Mouse (Mus musculus): ENCODE measurements around the gene Nkapl. TPM values are rescaled to one million over a fixed set of nuclear protein-coding genes. Genes with fewer than 3 reads are reported as not detected.

Gene Nkapl
- 0.34 and 0.45 TPM in 2 replicates for polyA plus RNA-seq (2012; rRNA removed)

DNA sequence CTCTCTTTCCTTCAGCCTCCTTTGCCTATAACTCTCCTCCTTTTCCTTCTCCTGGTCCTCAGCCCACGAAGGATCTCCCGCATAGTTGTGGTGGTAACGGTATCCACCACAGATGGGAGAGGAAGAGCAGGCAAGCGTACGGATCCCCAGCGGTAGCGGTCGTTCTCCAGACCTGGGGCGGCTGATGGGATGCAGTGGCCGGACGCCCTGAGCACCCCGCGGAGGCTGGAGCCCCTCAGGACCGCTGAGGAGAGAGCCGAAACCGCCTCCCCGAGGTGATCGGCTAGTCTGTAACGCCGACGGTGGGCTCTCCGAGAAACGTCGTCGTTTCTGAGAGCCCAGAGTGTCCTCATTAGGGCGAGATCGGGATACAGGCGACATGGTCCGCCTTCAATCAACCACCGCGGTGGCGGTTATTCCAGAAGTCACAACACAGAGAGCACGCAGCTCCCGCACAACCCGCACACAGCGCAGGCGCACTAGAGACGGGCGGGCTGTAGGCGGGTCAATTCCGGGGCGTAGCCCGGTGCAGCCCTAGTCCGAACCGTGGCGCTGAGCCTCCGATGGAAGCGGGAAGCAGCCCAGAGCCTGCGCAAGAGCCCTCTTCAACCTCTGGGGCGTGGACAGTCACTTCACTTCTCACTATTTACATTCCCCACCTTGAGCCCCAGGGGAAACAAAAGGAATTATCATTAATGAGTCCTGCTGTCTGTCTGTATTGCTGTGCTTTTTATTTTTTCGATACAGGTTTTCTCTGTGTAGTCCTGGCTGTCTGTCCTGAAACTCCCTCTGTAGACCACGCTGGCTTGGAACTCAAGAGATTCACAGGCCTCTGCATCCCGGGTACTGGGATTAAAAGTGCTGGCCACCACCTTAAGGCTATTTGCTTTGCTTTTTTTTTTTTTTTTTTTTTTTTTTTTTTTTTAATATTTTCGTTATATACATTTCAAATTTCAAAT is at the start of gene Nkapl:
TSS of gene Nkapl (minus strand) at position 449 of the 959 bp plus-strand sequence.

DNA sequence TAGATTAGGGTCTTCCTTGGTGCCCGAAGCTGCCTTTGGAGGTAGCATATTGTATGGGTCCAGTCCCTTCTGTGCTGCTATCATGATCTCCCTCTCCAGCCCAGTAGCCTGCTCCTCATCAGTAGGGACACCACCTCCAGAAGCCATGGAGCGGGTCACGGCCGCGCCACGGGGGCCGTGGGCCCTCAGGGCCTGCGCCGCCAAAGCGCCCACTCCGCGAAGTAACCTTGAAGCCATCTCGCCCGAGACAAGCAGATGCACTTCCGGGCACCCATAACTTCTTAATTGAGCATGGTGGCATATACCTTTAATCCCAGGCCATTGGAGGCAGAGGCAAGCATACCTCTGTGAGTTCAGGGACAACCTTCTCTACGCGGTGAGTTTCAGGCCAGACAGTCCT is 32.9 kb upstream of the Nkapl start, which contains the start of gene Gm11273:
TSS of gene Gm11273 (minus strand) at position 237 of the 400 bp plus-strand sequence.

DNA sequence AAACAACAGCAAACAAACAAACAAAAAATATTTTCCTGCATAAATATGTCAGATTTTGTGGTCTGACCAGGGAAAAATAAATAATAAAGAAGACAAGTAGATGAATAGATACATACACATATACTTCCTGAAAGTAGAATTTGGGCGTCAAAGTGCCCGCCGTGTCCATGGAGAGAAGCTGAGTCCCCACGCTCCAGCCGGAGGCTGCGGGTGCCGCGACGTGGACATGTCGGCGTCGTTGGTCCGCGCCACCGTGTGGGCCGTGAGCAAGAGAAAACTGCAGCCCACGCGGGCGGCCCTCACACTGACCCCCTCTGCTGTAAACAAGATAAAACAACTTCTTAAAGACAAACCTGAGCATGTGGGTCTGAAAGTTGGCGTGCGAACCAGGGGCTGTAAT is 26.8 kb upstream of the Nkapl start, which contains the start of gene AK157302:
TSS of gene AK157302 (plus strand) at position 144 of the 400 bp plus-strand sequence.

DNA sequence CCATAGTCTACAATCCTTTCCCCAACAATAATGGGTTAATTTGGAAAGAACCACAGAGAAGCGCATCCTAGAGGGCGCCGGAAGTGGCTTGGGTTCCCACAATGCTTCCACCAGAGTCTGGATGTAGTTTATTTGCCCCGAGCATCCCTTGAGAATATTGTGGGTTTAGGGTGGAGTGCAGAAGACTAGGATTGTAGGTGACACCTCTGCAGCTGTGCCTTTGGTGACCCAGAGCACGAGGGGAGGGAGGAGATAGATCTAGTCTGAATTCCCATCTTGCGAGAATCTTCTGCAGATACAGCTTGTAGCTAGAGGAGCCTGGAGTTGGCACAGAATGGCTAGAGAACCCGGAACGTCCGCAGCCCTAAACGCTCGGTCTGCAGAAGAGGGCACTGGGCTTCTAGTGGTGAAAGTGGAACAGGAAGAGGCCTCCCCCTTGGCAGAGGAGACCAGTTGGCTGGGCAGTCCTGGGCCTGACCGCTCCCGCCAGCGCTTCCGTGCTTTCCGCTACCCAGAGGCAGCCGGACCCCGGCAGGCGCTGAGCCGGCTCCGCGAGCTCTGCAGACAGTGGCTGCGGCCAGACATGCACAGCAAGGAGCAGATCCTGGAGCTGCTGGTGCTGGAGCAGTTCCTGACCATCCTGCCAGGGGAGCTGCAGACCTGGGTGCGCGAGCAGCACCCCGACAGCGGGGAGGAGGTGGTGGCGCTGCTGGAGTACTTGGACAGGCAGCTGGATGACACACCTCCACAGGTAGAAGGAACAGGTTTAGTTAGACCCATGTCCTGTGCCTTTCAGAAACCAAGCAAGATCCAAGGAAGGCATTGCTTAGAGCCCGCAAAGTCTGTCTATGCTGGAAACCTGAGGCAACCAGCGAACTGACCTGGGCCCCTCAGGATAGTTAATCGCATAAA is 10.7 kb upstream of the Nkapl start, which contains the start of the genes Zkscan4 and Gm10065:
TSS of gene Zkscan4 (plus strand) at position 149 of the 912 bp plus-strand sequence.
TSS of gene Gm10065 (minus strand) at position 683 of the 912 bp plus-strand sequence.

DNA sequence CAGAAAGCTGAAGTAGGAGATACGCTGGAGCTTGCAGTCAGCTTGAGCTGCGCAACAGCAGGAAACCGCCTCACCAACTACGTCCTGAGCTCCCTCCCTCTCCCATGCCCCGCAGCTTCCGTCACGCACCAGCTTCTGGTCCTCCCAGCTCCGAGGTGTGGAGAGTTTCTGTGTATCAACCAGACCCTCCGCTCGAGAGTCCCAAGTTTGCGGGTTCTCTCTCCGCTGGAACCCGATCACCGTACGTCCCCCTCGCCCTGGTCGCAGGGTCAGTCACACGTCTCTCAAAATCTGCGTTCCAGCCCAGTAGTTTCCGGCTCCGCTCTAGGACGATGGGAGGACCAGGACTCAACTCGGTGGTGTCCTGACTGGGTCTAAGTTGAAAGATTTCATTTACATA is 14.9 kb downstream of the Nkapl start, which contains the start of gene Zscan26:
TSS of gene Zscan26 (minus strand) at position 282 of the 400 bp plus-strand sequence.

DNA sequence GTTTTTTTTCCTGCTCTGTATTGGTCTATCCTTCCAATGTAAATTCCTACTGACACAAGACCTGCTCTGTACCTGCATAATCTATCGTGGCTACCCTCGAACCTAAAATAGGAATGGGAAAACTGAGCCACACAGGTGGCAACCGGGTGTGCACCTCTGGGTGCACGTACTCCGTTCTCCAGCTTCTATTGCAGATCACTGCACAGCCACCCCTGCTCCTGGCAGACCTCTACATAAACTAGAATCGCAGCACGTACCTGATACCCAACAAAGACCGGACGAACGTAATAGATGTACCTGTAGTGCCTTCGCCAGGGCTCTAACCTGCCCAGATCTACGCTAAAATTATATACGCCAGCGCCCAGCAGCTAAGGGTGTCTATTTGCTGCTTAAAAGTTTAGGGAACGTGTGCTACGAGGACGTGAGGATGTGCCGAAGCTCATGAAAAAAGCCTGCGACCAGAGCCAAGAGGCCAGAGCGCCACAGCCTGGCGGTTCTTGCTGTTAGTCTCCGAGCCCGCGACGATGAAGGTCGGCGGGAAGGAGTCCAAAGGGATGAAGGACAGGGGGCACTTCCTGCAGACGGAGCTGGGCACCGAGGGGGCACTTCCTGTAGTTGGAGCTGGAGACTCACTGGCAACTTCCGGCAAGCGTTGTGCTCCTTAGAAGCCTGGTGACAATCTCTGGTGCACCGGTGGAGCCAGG is 27.7 kb downstream of the Nkapl start, which contains the start of gene Pgbd1:
TSS of gene Pgbd1 (minus strand) at position 556 of the 704 bp plus-strand sequence.

Other genes starting within 250 kb of the Nkapl start
- not detected in 2 replicates for gene Gpx5, start 175.8 kb downstream of the Nkapl start, polyA plus RNA-seq (2012; rRNA removed)
- gene Gpx6, start 156.4 kb downstream of the Nkapl start, polyA plus RNA-seq (2012; rRNA removed), result 0.23 and 0.26 TPM in 2 replicates
- not detected in 2 replicates for gene Olfr1367, start 121.6 kb downstream of the Nkapl start, polyA plus RNA-seq (2012; rRNA removed)
- gene Zscan12, start 105.7 kb downstream of the Nkapl start, polyA plus RNA-seq (2012; rRNA removed), result 1.2 and 1.6 TPM in 2 replicates
- 35.7 and 38.6 TPM in 2 replicates for gene Zkscan3, start 65.8 kb downstream of the Nkapl start, polyA plus RNA-seq (2012; rRNA removed)
- gene Pgbd1, start 27.5 kb downstream of the Nkapl start, polyA plus RNA-seq (2012; rRNA removed), result 0.51 and 0.62 TPM in 2 replicates
- gene Zscan26, start 14.8 kb downstream of the Nkapl start, polyA plus RNA-seq (2012; rRNA removed), result 7.9 and 10.2 TPM in 2 replicates
- gene Zkscan4, start 10.4 kb upstream of the Nkapl start, polyA plus RNA-seq (2012; rRNA removed), result 1.6 and 2.2 TPM in 2 replicates
- not detected in 2 replicates for gene Gm10065, start 10.9 kb upstream of the Nkapl start, polyA plus RNA-seq (2012; rRNA removed)
- 0.14 TPM in 1 of 2 replicates, not detected in the other for gene AK157302, start 26.7 kb upstream of the Nkapl start, polyA plus RNA-seq (2012; rRNA removed)
- gene Gm11273, start 32.9 kb upstream of the Nkapl start, polyA plus RNA-seq (2012; rRNA removed), result 9.0 and 18.5 TPM in 2 replicates
- 3.6 and 3.9 TPM in 2 replicates for gene Zkscan8, start 62.6 kb upstream of the Nkapl start, polyA plus RNA-seq (2012; rRNA removed)
- not detected in 2 replicates for gene Olfr1366, start 74.3 kb upstream of the Nkapl start, polyA plus RNA-seq (2012; rRNA removed)
- gene Olfr1535, start 91.4 kb upstream of the Nkapl start, polyA plus RNA-seq (2012; rRNA removed), result not detected in 2 replicates
- gene Olfr1364, start 113.2 kb upstream of the Nkapl start, polyA plus RNA-seq (2012; rRNA removed), result not detected in 2 replicates
- gene Olfr1362, start 145.5 kb upstream of the Nkapl start, polyA plus RNA-seq (2012; rRNA removed), result not detected in 2 replicates
- gene Olfr11, start 174.0 kb upstream of the Nkapl start, polyA plus RNA-seq (2012; rRNA removed), result not detected in 2 replicates
- not detected in 2 replicates for gene Olfr1361, start 194.9 kb upstream of the Nkapl start, polyA plus RNA-seq (2012; rRNA removed)
- gene Olfr1360, start 208.9 kb upstream of the Nkapl start, polyA plus RNA-seq (2012; rRNA removed), result not detected in 2 replicates
- gene Olfr1359, start 229.6 kb upstream of the Nkapl start, polyA plus RNA-seq (2012; rRNA removed), result not detected in 2 replicates
- 7.5 and 13.6 TPM in 2 replicates for gene Hist1h2bl, start 247.6 kb upstream of the Nkapl start, polyA plus RNA-seq (2012; rRNA removed)
- 82.9 and 155 TPM in 2 replicates for gene Hist1h2ai, start 247.9 kb upstream of the Nkapl start, polyA plus RNA-seq (2012; rRNA removed)
- 77.1 and 77.2 TPM in 2 replicates for gene Hist1h3h, start 249.2 kb upstream of the Nkapl start, polyA plus RNA-seq (2012; rRNA removed)